Mouse (Mus musculus) lung, postnatal 4 days (tissue): Measurements from ENCODE around the gene Bpifa3.
"Not testable (repeated sequence)": the region's sequence is repeated elsewhere in the genome, so short reads cannot be mapped to it uniquely, and the experiment has no call there.

ENCODE experiments used
- DNase-seq, 2 experiments: peaks; one replicate each; pipeline ENCODE4 v3.0.0; 2021

Gene Bpifa3

DNA sequence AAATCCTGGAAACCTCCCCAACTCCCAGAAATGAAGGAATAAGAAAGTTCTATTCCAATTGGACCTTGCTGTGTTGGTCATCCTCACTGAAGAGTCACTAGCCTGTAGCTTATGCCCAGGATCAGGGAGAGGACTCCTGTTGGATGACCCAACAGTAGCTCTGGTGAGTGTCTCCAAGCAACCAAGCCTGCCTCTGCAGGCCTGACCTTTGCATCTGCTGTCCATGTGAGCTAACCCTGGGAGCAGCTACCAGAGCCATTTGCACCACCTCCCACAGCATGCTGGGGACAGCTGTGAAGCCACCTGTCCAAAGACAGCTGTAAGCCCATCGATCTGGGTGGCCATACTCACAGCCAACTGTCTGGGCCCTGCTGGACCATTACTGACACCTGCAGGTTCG is at the start of gene Bpifa3:
Gene Bpifa3 (plus strand): TSS at position 217 of the 400 bp plus-strand sequence.
- DNase-seq = no peak

DNA sequence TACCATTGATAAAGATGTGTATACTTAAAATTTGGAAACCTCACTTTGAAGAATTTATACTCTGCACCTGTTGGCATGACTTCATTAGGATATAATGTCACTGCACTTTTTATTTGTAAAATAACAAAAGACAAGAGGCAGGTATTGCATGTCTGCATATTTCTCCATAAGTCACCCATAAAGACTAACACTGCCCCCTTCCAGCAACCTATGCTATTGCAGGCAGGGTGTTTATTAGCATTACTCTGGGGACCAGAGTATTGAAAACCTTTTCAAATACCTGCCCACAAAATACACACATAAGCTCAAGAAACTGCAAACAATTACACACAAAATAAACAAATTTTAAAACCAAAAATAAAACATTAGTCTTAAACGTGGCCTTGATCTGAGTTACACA is 32.4 kb upstream of the Bpifa3 start:
- DNase-seq = no peak

DNA sequence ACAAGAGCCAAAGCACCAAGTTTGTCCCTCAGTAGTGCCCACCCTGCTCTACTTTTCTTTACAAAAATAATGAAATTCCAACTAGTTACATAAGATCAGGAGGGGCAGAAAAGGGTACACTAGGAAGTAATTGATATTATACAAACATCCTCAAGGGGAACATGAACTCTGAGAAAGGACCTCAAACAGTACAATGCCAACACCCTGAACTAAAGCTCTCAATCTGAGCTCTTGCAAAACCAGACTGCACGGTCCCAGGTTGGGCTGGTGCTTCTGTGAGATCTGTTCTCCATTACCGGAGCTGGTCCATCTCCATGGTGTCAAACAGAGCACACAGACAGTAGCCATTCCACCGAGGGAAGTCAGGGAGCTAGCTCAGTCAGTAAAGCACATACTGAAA is 12.8 kb upstream of the Bpifa3 start:
- peak; percentile 9 to 36 for DNase-seq

DNA sequence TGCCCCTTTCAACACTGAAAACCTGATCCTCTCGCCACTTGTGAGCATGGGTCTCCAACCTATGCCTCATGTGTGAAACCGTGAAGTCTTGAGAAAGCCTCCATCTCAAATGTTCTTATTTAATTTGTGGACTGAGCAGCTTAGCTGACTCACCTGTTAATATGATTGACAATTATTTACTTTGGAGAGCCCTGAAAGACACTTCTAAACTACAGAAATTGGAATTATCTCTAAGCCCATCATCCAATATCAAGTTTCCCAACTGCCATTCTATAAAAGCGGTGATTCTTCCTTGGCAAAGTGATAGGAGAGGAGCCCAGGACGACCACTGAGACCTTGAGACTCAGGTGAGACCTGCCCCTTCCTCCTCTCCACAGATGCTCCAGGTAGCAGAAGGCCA is 12.4 kb downstream of the Bpifa3 start, which contains the start of gene Bpifa1:
Gene Bpifa1 (plus strand): TSS at position 301 of the 400 bp plus-strand sequence.
- DNase-seq = no peak

DNA sequence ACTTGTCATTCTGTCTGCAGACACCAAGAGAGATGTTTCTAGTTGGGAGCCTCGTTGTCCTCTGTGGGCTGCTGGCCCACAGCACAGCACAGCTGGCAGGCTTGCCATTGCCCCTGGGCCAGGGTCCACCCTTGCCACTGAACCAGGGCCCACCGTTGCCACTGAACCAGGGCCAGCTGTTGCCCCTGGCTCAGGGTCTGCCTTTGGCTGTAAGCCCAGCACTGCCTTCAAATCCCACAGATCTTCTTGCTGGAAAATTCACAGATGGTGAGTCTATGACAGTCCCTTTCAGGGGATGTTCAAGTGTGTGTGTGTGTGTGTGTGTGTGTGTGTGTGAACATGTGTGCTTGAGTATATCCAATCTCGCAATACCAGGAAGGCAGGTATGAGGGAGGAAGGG is 13.6 kb downstream of the Bpifa3 start:
- no peak for DNase-seq

DNA sequence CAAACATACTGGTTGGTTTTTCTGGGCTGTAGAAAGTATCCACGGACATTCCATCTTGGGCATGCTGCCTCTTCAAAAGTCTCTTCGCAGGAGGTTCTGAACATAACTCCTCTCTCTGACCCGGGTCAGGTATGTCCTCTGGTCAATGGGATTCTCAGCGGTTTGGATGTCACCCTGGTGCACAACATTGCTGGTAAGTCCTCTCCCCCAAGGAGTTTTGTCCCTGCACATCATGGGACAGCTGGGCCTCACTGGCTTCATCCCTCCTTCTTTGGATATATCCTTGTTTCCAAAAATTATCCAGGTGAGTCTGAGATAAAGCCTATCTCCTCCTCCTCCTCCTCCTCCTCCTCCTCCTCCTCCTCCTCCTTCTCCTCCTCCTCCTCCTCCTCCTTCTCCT is 17.4 kb downstream of the Bpifa3 start:
- no peak for DNase-seq

DNA sequence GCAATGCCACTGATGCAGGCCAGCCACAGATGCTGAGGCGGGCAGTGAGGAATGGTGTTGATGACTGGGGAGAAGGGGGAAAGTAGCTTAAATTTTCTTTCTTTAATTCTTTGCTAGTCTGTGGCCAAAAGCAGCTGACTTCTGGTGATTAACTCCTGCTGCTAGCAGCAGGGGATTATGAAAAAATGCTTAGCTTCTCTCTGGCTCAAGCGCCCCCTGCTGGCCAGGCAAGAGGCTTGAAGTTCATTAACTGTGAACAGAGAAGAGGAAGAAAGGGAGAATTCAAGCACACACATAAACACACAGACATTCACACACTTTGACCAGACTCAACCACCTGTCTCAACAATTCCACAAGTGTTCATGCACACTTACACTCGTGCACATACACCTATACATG is 28.3 kb downstream of the Bpifa3 start:
- DNase-seq = peak in 1 of 2 experiments; percentile 44

DNA sequence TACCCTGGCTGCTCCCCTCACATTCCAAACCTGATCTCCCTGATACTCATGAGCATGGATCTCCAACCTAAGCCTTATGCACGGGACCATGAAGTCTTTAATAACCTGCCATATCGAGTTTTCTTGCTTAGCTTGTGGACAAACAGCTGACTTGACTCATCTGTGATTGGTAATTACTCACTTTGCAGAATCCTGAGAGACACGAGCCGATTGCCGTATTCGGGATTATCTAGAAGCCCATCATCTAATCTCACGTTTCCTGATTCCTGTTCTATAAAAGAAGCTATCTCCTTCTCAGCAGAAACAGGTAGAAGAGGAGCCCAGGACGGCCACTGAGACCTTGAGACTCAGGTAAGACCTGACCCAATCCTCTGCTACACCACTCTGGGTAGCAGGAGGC is 32.2 kb downstream of the Bpifa3 start, which contains the start of gene Bpifa5:
Gene Bpifa5 (plus strand): TSS at position 301 of the 400 bp plus-strand sequence.
- no peak for DNase-seq

DNA sequence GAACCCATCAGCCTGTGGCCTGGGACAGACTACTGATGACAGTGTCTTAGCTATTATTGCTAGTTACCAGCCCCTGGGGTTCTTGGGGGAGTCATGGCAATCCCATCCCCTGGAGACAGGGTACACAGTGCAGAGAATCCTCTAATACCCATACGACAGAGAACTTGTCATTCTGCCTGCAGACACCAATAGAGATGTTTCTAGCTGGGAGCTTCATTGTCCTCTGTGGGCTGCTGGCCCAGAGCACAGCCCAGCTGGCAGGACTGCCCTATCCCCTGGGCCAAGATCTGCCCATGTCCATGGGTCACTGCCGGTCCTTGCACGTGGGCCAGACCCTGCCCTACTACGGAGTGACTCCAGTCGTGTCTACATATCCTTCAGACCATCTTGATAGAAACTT is 33.2 kb downstream of the Bpifa3 start:
- no peak for DNase-seq

DNA sequence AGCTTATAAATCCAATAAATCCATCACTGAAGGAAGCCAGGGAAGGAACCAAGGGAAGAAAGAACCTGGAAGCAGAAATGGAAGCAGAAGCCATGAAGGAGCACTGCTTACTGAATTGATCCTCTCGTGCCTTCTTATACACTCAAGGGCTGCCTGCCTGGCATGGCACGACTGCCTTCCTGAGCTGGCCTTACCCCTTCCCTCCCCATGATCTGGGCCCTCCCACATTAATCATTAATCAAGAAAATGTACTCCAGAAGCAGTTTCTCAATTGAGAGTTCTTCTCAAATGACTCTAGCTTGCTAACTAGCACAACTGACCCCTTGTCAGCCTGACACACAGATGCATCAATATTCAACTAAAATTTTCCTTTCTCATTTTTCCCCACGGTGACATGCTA is 39.0 kb downstream of the Bpifa3 start:
- DNase-seq = peak in 1 of 2 experiments; percentile 31

DNA sequence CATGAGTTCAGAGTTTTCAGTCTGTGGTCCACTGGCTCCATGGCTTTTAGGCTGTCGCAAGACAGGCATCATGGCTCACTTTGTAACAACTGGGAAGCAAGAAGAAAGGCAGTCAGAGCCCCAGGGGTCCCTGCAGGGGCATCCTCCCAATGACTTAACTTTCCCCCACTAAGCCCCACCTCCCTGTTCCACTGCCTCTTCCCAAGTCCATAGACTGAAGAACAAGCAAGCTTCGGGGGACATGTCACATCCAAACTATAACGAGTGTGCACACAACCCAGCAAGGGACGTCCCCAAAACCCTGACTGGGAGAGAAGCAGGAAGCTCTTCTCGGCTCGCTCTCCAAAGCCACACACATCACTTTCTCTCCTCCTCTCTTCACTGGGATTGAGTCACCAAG is 41.5 kb downstream of the Bpifa3 start:
- no peak for DNase-seq

DNA sequence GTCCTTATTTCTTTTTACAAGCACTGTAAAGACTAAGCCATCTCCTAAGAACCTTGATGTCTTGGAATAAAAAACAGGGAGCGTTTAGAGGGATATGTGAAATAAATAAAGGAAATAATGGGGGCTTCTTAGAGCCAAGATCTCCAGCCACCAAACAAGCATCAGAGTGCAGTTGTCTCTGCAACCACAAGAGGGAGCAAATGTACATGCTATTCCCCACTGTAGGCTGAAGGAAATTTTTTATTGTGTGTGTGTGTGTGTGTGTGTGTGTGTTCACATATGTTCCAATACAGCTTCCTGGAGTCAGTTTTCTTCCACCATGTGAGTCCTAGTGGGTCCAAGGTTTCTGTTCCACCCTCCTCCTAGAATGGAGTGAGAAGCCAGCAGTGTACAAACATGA is 43.2 kb downstream of the Bpifa3 start:
- DNase-seq = peak in 1 of 2 experiments; percentile 56

DNA sequence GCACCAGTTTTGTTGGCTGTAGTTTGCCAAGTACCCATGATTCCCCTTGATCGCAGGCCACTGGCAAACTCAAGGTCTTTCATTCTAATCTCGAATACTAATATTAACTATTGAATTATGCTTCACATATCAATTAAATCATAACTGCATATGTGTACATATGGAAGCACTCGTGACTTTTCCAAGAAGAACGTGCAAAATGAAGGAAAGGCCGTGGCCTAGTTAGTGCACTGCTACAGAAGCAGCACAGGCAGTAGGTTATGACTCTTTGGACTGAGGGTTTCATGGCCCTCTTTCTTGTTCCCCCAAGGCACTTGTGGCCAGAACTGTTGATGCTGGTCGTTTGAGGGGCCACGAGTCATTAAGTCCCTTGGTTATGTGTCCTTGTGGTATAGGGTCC is 51.8 kb downstream of the Bpifa3 start:
- not testable (repeated sequence) for DNase-seq

DNA sequence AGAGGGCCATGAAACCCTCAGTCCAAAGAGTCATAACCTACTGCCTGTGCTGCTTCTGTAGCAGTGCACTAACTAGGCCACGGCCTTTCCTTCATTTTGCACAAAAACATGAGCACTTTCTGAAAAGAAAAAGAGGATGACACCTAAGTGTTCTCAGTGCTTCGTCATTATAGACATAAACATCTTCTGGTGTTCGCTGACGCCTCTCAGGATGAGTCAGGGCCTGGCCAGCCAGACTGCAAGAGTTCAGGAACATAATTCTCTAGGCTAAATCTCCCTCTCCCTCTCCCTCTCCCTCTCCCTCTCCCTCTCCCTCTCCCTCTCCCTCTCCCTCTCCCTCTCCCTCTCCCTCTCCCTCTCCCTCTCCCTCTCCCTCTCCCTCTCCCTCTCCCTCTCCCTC is 52.9 kb downstream of the Bpifa3 start:
- not testable (repeated sequence) for DNase-seq

DNA sequence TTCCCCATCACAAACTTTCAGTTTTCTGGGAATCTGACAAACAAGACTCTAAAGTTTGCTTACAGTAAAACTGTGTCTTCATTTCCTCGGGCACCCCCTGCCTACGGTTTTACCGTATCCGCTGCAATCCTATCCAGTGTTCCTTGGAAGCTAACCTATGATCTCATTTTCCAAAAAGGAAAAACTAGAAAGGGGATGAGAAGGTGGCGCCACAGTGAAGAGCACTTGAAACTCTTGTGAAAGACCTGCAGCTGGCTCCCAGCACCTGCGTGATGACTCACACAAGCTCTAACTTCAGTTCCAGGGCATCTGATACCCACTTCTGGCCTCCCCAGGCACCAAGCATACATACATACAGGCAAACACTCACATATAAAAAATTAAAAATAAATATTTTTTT is 55.2 kb downstream of the Bpifa3 start:
- peak; percentile 34 to 63 for DNase-seq

DNA sequence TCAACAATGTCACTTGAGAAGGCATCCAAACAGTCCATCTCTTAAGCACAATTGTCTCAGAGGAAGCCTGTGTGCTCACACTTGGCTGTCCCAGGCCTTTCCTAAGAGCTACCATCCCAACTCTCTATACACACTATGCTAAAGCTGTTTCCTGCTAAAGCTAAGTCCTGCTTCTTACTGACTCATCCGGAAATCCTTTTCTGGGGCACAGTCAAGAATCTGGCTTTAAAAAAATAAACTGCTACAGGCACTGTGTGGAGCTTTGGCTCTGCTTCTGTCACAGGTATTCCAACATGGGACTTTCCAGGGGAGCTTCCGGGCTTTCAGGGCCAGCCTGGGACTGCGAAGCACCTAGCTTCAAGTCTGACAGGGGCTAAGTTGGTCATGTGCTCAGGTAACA is 55.6 kb downstream of the Bpifa3 start:
- DNase-seq = no peak

DNA sequence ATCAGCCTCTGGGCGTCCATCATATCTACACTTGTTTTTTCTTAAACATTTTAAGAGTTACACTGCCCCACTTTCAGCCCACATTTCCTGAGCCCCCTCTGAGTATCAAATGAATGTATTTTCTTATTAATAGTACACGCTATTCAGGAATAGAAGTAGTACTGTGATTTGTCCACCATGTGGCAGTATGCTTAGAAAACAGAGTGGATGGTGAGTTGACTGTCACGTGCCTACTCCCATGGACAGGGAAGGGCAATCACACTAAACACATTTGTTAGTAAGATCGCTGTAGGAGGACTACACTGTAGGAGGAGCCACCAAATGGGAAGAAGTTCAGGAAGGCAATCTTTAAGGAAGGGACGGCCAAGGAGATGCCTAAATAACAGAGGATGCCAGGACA is 57.3 kb downstream of the Bpifa3 start:
- DNase-seq = no peak
